Comparison of ENCODE assay signal across 16 mouse cellular contexts in genomic region chr15:95970176-95970575, GRCm38 (mm10).
"Had no signal": no experiment of that assay in that cellular context is flagged by ENCODE, and none has a peak within 500 bp of the region (broad histone marks: within the 10 kb centered on the region; RNA-seq: fewer than 3 reads in every experiment).

No protein-coding gene starts in this region.

- H3K27ac ChIP-seq: neural tube, embryonic 13.5 days; neural tube, embryonic 15.5 days; stomach, embryonic 15.5 days; stomach, postnatal 0 days had no signal

- H3K4me1 ChIP-seq: neural tube, embryonic 15.5 days; stomach, embryonic 15.5 days had no signal

- H3K4me2 ChIP-seq: neural tube, embryonic 13.5 days; neural tube, embryonic 15.5 days; stomach, embryonic 15.5 days had no signal

- H3K27me3 ChIP-seq: neural tube, embryonic 13.5 days; neural tube, embryonic 15.5 days; stomach, embryonic 15.5 days had no signal

- DNase-seq: retina, postnatal 1 day; right cerebral cortex, adult 18-20 months; right cerebral cortex, postnatal 14 days; right cerebral cortex, postnatal 25 days; right cerebral cortex, postnatal 4 days; spleen, adult 18-20 months; thymus, adult 18-20 months; thymus, adult 2 months; thymus, postnatal 14 days; thymus, postnatal 25 days; thymus, postnatal 36 days; thymus, postnatal 4 days had no signal

- H3K9ac ChIP-seq: neural tube, embryonic 13.5 days; neural tube, embryonic 15.5 days; stomach, embryonic 15.5 days had no signal

- H3K4me3 ChIP-seq: neural tube, embryonic 13.5 days; neural tube, embryonic 15.5 days; stomach, embryonic 15.5 days had no signal

- H3K9me3 ChIP-seq: neural tube, embryonic 13.5 days; neural tube, embryonic 15.5 days; stomach, embryonic 15.5 days had no signal
